Mouse (Mus musculus) olfactory bulb, adult 2 months (tissue): Measurements from ENCODE around the gene Farp1.

Source experiments
- CTCF ChIP-seq: fragments of 200-500 bp; IDR thresholded peaks from 2 replicates; pipeline ENCODE4 v1.5.1; 2012; ENCODE audit warnings: low read depth, mild to moderate bottlenecking, low read length, moderate library complexity; ENCODE audit not compliant: insufficient read depth
- POLR2A ChIP-seq: fragments of 200-500 bp; IDR thresholded peaks from 2 replicates; pipeline ENCODE4 v1.6.1; 2012; ENCODE audit warnings: mild to moderate bottlenecking, low read depth, low read length, moderate library complexity; ENCODE audit not compliant: insufficient read depth

GRCm38 (mm10) chr14:121216672-121217071, 181.7 kb downstream of the Farp1 start:
- no peak for TF ChIP-seq CTCF
- TF ChIP-seq POLR2A, result no peak
